8 mouse cellular contexts compared by ENCODE assay signal in the genomic region with DNA sequence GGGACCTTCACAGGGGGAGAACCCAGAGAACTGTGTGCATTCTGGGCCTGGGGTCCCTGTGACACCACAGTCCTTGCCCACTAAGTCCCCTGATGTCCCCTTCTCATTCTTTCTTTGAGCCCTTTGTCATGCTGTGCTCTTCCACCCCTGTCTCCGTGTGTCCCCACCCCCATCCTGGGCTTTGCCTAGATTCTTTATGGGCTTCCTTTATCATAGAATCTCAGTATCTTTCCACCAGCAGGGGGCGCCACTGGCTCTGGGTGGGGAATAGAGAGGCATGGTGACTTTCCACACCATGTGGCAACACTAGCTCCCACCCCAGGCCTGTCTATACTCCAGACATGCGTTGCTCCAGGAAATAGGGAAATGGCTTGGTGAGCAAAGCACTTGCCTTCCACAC. TPM values are rescaled to one million over a fixed set of nuclear protein-coding genes. Genes with fewer than 3 reads are reported as not detected.
DNase-seq lines count a peak whose midpoint lies in the region; ATAC-seq and TF ChIP-seq lines count a peak whose summit lies in the region.

No protein-coding gene starts in this region.

- H3K27me3 ChIP-seq in ES-Bruce4 (ENCODE audit: control insufficient read depth, insufficient read depth, low read length, poor library complexity, severe bottlenecking): no peaks in the 10 kb centered on the region
- H3K27me3 ChIP-seq in forebrain, embryonic 13.5 days: peaks cover 8% of the 10 kb centered on the region; the same call in 1 of the 2 replicates
- no peaks in the 10 kb centered on the region for H3K27me3 ChIP-seq in liver, embryonic 16.5 days (ENCODE audit: control insufficient read depth, insufficient read depth, low read depth, low read length)
- H3K27me3 ChIP-seq in neural tube, embryonic 12.5 days (replicated peaks): 0 out of 2 replicates have a peak, but pooled peaks cover 4% of the 10 kb centered on the region
- no peaks in the 10 kb centered on the region for H3K27me3 ChIP-seq in stomach, postnatal 0 days (ENCODE audit: control insufficient read depth, insufficient read depth, low read length)

- no peak overlapping the region for H3K9ac ChIP-seq in ES-Bruce4 (ENCODE audit: low read depth, poor library complexity, severe bottlenecking)
- H3K9ac ChIP-seq in forebrain, embryonic 13.5 days: no peak overlapping the region
- no peak overlapping the region for H3K9ac ChIP-seq in liver, embryonic 16.5 days (ENCODE audit: low read depth, low read length)
- H3K9ac ChIP-seq in neural tube, embryonic 12.5 days: no peak overlapping the region
- H3K9ac ChIP-seq in stomach, postnatal 0 days (ENCODE audit: low read length): no peak overlapping the region; the same call in 1 of the 2 replicates

- H3K4me3 ChIP-seq in ES-Bruce4 (ENCODE audit: low read depth, low read length): no peak overlapping the region
- no peak overlapping the region for H3K4me3 ChIP-seq in forebrain, embryonic 13.5 days
- no peak overlapping the region for H3K4me3 ChIP-seq in liver, embryonic 16.5 days (ENCODE audit: low read depth, low read length)
- H3K4me3 ChIP-seq in neural tube, embryonic 12.5 days: no peak overlapping the region
- no peak overlapping the region for H3K4me3 ChIP-seq in stomach, postnatal 0 days (ENCODE audit: low read depth, low read length)

- no peak for TF ChIP-seq POLR2A in ES-Bruce4 (IDR thresholded peaks at IDR 0.05; ENCODE audit: insufficient read depth, low read length)

- no peaks in the 10 kb centered on the region for H3K4me1 ChIP-seq in ES-Bruce4 (ENCODE audit: control insufficient read depth, insufficient read depth, low read length)
- peaks cover 49% of the 10 kb centered on the region for H3K4me1 ChIP-seq in forebrain, embryonic 13.5 days
- H3K4me1 ChIP-seq in liver, embryonic 16.5 days (ENCODE audit: control insufficient read depth, low read depth, low read length): peaks cover 6% of the 10 kb centered on the region
- H3K4me1 ChIP-seq in neural tube, embryonic 12.5 days: peaks cover 21% of the 10 kb centered on the region
- peaks cover 10% of the 10 kb centered on the region for H3K4me1 ChIP-seq in stomach, postnatal 0 days (replicated peaks; ENCODE audit: control insufficient read depth, insufficient read depth)

- H3K9me3 ChIP-seq in ES-Bruce4 (replicated peaks; ENCODE audit: control insufficient read depth, insufficient read depth, low read length, poor library complexity, severe bottlenecking): no peaks in the 10 kb centered on the region
- no peaks in the 10 kb centered on the region for H3K9me3 ChIP-seq in forebrain, embryonic 13.5 days (replicated peaks)
- no peaks in the 10 kb centered on the region for H3K9me3 ChIP-seq in liver, embryonic 16.5 days (replicated peaks; ENCODE audit: control insufficient read depth, low read length)
- H3K9me3 ChIP-seq in neural tube, embryonic 12.5 days: no peaks in the 10 kb centered on the region
- H3K9me3 ChIP-seq in stomach, postnatal 0 days (ENCODE audit: control insufficient read depth, low read length): no peaks in the 10 kb centered on the region

- intact Hi-C loops in heart, postnatal 10 days (cut with DNase I): loop anchor here (1.0 to 2.0 kb wide), 7 partner anchors 18 to 346 kb away; a partner anchor contains a TSS

- peak; percentile 76 for DNase-seq in c-Kit-positive CD71-positive TER-119-positive erythroid progenitor cells, embryonic 14.5 days (ENCODE audit: low spot score)
- DNase-seq in heart, postnatal 10 days: peak; percentile 91 to 97
- peak; percentile 98 for DNase-seq in kidney, postnatal 4 days
- DNase-seq in stomach, postnatal 0 days (ENCODE audit: low spot score): peak; percentile 89

- peak overlapping the region; percentile 10; the same call in 1 of the 2 replicates for H3K4me2 ChIP-seq in forebrain, embryonic 13.5 days
- H3K4me2 ChIP-seq in liver, embryonic 16.5 days (ENCODE audit: low read depth, low read length): peak overlapping the region; percentile 35
- no peak overlapping the region for H3K4me2 ChIP-seq in neural tube, embryonic 12.5 days (replicated peaks)
- H3K4me2 ChIP-seq in stomach, postnatal 0 days (replicated peaks; ENCODE audit: low read depth): no peak overlapping the region

- TF ChIP-seq CTCF in ES-Bruce4 (IDR thresholded peaks at IDR 0.05; ENCODE audit: low read depth, low read length): peak; percentile 72
- TF ChIP-seq CTCF in stomach, postnatal 0 days (IDR thresholded peaks at IDR 0.05; ENCODE audit: low read depth): peak; percentile 89

- H3K36me3 ChIP-seq in ES-Bruce4 (ENCODE audit: control insufficient read depth, insufficient read depth, low read length, poor library complexity, severe bottlenecking): no peaks in the 10 kb centered on the region
- H3K36me3 ChIP-seq in forebrain, embryonic 13.5 days (ENCODE audit: poor library complexity, severe bottlenecking): no peaks in the 10 kb centered on the region
- H3K36me3 ChIP-seq in liver, embryonic 16.5 days (ENCODE audit: control insufficient read depth, insufficient read depth): no peaks in the 10 kb centered on the region
- H3K36me3 ChIP-seq in neural tube, embryonic 12.5 days: no peaks in the 10 kb centered on the region
- no peaks in the 10 kb centered on the region for H3K36me3 ChIP-seq in stomach, postnatal 0 days (ENCODE audit: control insufficient read depth, insufficient read depth, low read length)

- WGBS in forebrain, embryonic 13.5 days: 4% methylated on average over 3 of the region's 3 CpGs
- 3% methylated on average over 3 of the region's 3 CpGs for WGBS in liver, embryonic 16.5 days (ENCODE audit: insufficient replicate concordance)
- 8% methylated on average over 3 of the region's 3 CpGs for WGBS in neural tube, embryonic 12.5 days
- WGBS in stomach, postnatal 0 days: 7% methylated on average over 3 of the region's 3 CpGs

- no peak overlapping the region for H3K27ac ChIP-seq in ES-Bruce4 (ENCODE audit: insufficient read depth, low read length)
- peak overlapping the region; percentile 66; the same call in 1 of the 2 replicates for H3K27ac ChIP-seq in forebrain, embryonic 13.5 days
- peak overlapping the region; percentile 61; the same call in 1 of the 2 replicates for H3K27ac ChIP-seq in liver, embryonic 16.5 days (ENCODE audit: low read length)
- H3K27ac ChIP-seq in neural tube, embryonic 12.5 days: peak overlapping the region; percentile 7; the same call in 1 of the 2 replicates
- H3K27ac ChIP-seq in stomach, postnatal 0 days (replicated peaks): peak overlapping the region; percentile 79

- TF ChIP-seq EP300 in ES-Bruce4 (IDR thresholded peaks at IDR 0.05; ENCODE audit: insufficient read depth, low read depth, low read length): no peak
- no peak for TF ChIP-seq EP300 in stomach, postnatal 0 days (optimal IDR thresholded peaks at IDR 0.05)

- ATAC-seq in forebrain, embryonic 13.5 days: peak; percentile 72
- peak; percentile 45 for ATAC-seq in liver, embryonic 16.5 days (ENCODE audit: low read depth)
- ATAC-seq in neural tube, embryonic 12.5 days (ENCODE audit: low FRiP score, low read depth): peak; percentile 64
- peak; percentile 83 for ATAC-seq in stomach, postnatal 0 days (ENCODE audit: low FRiP score, low TSS enrichment)

RNA-seq across cellular contexts. Expression of a gene that starts 46.1 kb away (rescaled TPM):
- 5.6 and 6.1 TPM in 2 replicates for polyA plus RNA-seq in ES-Bruce4 (2011; ENCODE audit: insufficient read depth, insufficient read length, low read depth, missing spikeins)
- 14.5 and 16.8 TPM in 2 replicates for polyA plus RNA-seq in forebrain, embryonic 13.5 days (2015; fragmentation: Nextera tagmentation; extraction: Ambion mirVana)
- total RNA-seq in heart, postnatal 10 days (2021): 10 to 100 TPM; 18.0 to 18.4 TPM
- polyA plus RNA-seq in liver, embryonic 16.5 days (2015; fragmentation: Nextera tagmentation; extraction: Ambion mirVana): 4.0 and 4.4 TPM in 2 replicates
- polyA plus RNA-seq in neural tube, embryonic 12.5 days (2016; fragmentation: Nextera tagmentation; extraction: Ambion mirVana): 22.0 and 26.1 TPM in 2 replicates
- polyA plus RNA-seq in stomach, postnatal 0 days (2015; fragmentation: Nextera tagmentation; extraction: Ambion mirVana): 8.0 and 9.3 TPM in 2 replicates

RNA-seq across cellular contexts. Expression of a gene that starts 57.1 kb away (rescaled TPM):
- polyA plus RNA-seq in ES-Bruce4 (2011; ENCODE audit: insufficient read depth, insufficient read length, low read depth, missing spikeins): 0.20 TPM in 1 of 2 replicates, not detected in the other
- polyA plus RNA-seq in forebrain, embryonic 13.5 days (2015; fragmentation: Nextera tagmentation; extraction: Ambion mirVana): 0.08 TPM in 1 of 2 replicates, not detected in the other
- not detected for total RNA-seq in heart, postnatal 10 days (2021)
- polyA plus RNA-seq in liver, embryonic 16.5 days (2015; fragmentation: Nextera tagmentation; extraction: Ambion mirVana): not detected in 2 replicates
- polyA plus RNA-seq in neural tube, embryonic 12.5 days (2016; fragmentation: Nextera tagmentation; extraction: Ambion mirVana): 1.4 and 1.6 TPM in 2 replicates
- polyA plus RNA-seq in stomach, postnatal 0 days (2015; fragmentation: Nextera tagmentation; extraction: Ambion mirVana): not detected in 2 replicates

Comparison
In these comparisons a context has a peak if more than half of its experiments do, and no peak if none do; other contexts are left out.
1. H3K4me2 ChIP-seq: peak in forebrain, embryonic 13.5 days (single experiment) and liver, embryonic 16.5 days (single experiment); none in neural tube, embryonic 12.5 days (single experiment) and stomach, postnatal 0 days (single experiment).
2. Peak in every context shown above with its lines, with median percentiles within 50 percentile points of each other: DNase-seq and ATAC-seq.